Mouse (Mus musculus) urinary bladder, adult 18-20 months (tissue): ENCODE data around the gene Poldip3.
"Not testable (repeated sequence)": the region's sequence is repeated elsewhere in the genome, so short reads cannot be mapped to it uniquely, and the experiment has no call there.

ENCODE experiments used
- DNase-seq, 2 experiments: peaks; one replicate each; pipeline ENCODE4 v3.0.0; 2022; ENCODE audit warnings: low spot score in 2 of 2, mixed read lengths in 2 of 2

Gene Poldip3

DNA sequence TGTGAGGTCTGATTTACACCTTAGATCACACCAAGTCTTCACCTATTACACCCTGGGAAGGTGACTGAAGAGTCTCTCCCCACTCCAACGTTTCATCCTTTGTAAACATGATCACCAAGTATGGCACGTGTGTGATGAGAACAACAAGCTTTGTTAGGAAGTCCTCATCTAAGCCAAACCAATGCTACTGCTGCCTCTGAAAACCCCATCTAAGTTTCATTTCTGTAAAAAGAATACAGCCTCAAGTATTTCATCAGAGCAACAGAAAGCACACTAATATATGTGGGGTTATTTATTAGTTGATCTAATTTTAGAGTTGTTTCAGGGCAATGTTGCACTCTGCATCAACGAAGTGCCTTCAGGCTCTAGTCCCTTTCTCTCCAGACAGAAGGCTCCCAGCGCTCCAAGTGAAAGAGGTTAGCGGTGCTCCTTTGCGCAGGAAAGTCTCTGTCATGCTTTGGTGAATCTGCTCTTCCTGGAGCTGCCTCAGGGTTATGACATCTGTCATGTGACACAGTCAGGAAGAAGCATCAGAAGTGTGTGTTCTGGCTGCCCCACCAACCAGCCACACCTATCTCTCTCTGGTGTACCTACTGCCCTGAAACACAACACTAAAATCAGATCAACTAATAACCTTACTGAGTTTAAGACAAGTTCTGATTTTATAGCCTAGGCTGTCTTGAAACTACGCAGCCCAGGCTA, 19.5 kb downstream of the Poldip3 start:
- DNase-seq: no peak

DNA sequence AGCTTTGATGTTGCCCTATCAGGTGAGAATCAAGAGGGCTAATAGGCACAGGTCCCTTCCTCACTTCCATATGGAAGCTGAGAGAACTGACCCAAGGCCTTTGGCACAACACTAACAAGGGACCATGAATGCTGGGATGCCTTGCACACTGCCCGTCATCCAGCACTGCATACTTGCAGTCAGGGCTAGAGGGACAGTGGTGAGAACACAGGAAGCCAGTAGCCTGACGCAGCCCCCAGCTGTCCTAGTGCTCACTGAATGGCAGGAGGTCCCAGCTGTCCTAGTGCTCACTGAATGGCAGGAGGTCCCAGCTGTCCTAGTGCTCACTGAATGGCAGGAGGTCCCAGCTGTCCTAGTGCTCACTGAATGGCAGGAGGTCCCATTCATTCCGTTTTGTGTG, 22.1 kb downstream of the Poldip3 start:
- DNase-seq: not testable (repeated sequence)

GRCm38 (mm10) chr15:83126582-83126981, 22.6 kb downstream of the Poldip3 start:
- no peak for DNase-seq

DNA sequence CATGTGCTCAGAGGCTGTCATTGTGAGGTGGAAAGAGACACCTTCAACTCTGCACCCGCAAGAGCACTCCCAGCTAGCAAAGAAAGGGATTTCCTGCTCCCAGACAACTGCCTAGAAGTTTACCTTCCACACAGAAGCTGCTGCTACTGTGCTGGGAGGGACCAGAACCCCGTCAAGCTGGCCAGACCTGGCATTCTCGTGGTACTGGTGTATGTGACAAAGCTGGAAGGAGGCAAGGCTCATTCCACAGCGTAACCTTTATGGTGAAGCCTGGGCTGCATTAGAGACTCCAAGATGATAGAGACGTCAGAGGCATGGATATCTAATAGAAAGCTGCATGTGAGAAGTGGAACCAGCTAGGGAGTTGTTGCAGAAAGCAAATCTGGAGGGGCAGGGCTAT, 24.6 kb downstream of the Poldip3 start:
- no peak for DNase-seq

- peak; percentile 90 to 94 for DNase-seq
Observed at GRCm38 (mm10) chr15:83122566-83123145, 26.5 kb downstream of the Poldip3 start, which contains the start of gene Rrp7a. Gene Rrp7a (minus strand): TSS chr15:83122801.

- DNase-seq: peak; percentile 20 to 28
Observed at GRCm38 (mm10) chr15:83121709-83122565, 27.2 kb downstream of the Poldip3 start.

DNA sequence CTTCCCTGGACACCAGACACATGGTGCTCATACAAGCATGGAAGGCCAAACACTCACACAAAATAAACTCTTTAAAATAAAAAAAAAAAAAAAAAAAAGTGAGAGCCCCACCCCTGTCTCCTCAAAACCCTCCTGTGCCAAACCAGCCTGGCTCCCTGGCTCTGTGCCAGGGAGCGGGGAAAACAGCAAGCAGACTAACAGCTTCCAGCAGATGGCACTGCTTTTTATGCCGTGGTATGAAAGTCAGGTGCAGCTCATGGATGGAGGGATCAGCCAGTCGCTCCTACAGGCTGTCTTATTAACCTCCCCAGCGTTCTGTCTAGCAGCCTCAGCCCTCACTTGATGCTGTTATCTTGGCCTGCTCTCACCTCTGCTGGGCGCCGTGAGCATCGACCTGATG, 30.8 kb downstream of the Poldip3 start:
- no peak for DNase-seq

GRCm38 (mm10) chr15:83115071-83115470, 34.1 kb downstream of the Poldip3 start:
- DNase-seq: no peak

DNA sequence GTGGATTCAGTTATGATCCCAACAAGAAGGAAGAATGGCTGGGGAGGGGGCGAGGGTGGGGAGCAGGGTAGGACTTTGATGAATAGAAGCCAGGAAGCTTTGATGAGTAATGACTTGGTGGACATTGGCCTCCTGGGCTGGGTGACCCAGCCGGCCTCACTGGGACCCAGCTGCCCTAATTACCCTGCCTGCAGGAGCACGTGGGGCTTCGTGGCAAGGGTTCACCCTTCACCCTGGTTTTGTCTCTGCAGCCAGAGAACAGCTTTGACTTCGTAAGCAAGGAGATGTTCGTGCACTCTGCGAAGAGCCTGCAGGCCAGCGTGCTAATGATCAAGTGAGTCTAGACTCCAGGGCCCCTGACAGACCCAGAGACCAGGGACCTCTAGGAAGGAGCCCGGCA, 35.1 kb downstream of the Poldip3 start:
- no peak for DNase-seq

DNA sequence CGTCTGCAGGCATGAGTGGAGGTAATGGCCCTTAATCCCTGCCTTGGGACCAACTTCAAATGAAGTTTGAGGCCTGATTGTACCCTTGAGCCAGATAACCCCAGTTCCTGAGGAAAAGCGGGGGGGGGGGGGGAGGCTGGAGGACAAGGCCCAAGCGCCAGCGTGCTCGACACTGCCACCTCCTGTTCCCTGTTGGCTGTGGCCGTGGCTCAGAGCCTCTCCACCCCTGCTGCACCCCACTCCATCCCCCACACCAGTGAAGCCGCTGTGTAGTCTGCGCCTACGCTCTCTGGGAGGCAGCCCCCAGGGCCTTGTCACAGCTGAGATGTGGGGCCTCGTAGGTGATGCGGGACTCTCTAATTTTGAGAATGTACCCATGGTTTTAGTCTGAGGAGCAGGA, 36.3 kb downstream of the Poldip3 start:
- DNase-seq: peak; percentile 31 to 60

- DNase-seq: no peak
Observed at GRCm38 (mm10) chr15:83111874-83112273, 37.3 kb downstream of the Poldip3 start.

- DNase-seq: no peak
Observed at GRCm38 (mm10) chr15:83111290-83111689, 37.9 kb downstream of the Poldip3 start.

DNA sequence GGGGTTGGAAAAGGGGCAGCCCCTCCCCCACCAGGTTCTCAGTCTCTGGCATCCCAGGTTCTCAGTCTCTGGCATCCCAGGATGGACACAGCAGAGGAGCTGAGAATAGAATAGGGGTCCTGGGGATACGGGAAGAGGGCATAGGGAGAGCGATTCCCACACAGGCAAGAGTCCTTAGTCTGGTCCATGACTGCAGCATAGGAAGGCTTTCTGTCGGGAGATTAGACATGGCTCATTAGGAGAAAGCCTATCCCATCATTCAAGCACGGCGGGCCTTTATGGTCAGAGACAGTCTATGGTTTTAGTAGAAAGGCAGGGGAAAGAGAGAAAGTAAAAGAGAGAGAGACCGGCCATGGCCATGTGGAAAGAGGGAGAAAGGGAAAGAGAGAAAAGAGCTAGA, 41.4 kb downstream of the Poldip3 start:
- no peak for DNase-seq

DNA sequence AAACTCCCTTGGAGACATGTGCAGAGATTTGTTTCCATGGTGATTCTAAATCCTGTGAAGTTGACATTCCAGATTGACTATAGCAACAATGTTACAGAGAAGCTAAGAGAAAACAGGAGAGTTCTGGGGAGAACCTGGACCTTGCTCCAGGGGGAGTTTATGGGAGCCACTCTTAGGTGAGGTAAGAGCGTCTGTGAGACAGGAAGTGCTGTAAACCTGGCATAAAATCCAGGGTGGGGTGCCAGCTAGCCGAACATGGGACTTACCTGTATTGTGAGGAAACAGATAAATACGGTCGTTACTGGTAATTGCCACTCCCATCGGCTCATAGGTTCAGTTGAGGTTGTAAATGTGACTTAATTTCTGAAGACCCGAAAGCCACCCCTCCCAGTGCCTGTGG, 42.8 kb downstream of the Poldip3 start:
- DNase-seq: no peak

- no peak for DNase-seq
Observed at GRCm38 (mm10) chr15:83103111-83103510, 46.1 kb downstream of the Poldip3 start.

DNA sequence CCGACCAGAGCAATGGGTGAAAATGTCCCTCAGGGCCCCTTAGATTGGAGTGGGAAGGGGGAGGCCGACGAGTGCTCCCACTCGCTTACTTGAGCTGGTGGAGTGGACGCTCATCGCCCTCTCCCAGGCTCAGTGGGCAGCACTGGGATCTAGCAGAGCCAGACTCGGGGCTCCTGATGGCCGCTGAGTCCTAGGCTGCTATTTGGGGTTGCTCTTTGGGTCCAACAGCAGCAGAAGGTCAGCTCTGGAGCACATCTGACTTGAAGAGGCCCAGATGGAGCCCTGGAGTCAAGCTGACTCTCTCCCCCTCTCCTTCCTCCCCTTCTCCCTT, 48.9 kb downstream of the Poldip3 start:
- DNase-seq: no peak

DNA sequence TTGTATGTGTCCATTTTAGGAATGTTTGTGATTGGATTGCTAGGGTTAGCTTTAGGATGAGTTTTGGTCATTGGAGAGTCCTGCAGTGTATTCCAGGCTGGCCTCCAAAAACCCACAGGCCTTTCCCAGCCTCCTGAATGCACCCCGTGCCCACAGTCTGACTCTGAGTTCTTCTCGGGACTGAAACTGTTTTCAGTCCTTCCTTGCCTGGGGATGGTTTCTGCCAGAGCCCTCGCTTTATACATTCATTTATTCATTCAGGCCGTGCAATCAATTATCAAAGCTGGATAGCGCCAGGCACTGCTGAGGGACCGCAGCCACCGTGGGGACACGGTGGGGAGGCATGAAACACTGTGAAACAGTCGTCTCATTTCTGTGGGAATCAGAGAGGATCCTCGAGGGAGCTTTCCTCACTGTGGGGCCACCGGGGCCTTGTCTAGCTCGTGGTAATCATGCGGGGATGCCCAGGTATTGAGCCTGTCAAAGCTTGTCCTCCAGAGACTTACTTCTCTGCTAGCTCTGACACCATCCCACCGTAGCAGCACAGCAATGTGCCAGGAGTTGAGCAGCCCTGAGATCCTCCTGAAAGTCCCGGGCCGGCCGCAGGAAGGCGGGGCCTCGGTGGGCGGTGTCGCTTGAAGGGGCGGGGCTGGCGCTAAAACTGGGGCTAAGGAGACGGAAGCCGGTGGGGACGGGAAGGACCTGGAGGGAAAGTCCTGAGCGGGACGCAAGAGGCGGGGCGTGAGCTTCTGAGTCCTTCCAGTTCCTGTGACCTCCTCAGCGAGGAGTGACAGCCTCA, 49.5 kb downstream of the Poldip3 start:
- DNase-seq: peak; percentile 93 to 97

DNA sequence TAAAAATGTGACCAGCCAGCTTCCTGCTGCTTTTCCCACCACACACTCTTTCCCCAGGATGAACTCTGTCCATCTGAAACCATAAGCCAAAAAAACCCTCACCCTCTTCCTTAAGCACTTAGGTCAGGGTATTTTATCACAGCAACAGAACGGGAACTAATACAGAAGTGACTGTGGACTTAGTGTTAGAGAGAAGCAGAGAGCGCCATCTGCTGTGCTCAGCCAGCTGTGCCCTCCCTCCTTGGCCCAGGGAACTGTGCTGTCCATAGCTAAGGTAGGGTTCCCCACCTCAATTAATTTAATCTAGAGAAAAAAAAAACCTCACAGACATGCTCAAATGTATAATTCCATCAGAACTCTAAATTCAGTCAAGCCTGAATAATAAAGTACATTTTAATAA, 53.2 kb downstream of the Poldip3 start:
- no peak for DNase-seq

GRCm38 (mm10) chr15:83093687-83094086, 55.5 kb downstream of the Poldip3 start:
- DNase-seq: no peak

GRCm38 (mm10) chr15:83090874-83091273, 58.3 kb downstream of the Poldip3 start:
- DNase-seq: no peak

- DNase-seq: no peak
Observed at GRCm38 (mm10) chr15:83089429-83089605, 59.9 kb downstream of the Poldip3 start, which contains the start of gene Serhl. Gene Serhl (plus strand): TSS chr15:83089506.
